Mouse (Mus musculus) brain, embryonic 14.5 days (tissue): ENCODE results near the gene Sdf4. TPM values are rescaled to one million over a fixed set of nuclear protein-coding genes. Genes with fewer than 3 reads are reported as not detected.

Experiments
- DNase-seq: peaks from one replicate; pipeline ENCODE4 v3.0.0-alpha.2; 2011; ENCODE audit warnings: low read depth
- CTCF ChIP-seq: fragments of 200-500 bp; IDR thresholded peaks from 2 replicates; pipeline ENCODE4 v1.5.1; 2012; ENCODE audit warnings: inconsistent platforms, mild to moderate bottlenecking, moderate library complexity, borderline replicate concordance; ENCODE audit not compliant: insufficient read depth, insufficient read length; ENCODE audit errors: extremely low read depth
- POLR2A ChIP-seq: fragments of 200-500 bp; IDR thresholded peaks from 2 replicates; pipeline ENCODE4 v1.6.1; 2012; ENCODE audit warnings: mild to moderate bottlenecking, inconsistent platforms, borderline replicate concordance; ENCODE audit not compliant: poor library complexity, insufficient read depth, insufficient read length, severe bottlenecking; ENCODE audit errors: extremely low read depth
- polyA plus RNA-seq: library from polyadenylated mRNA; depleted of rRNA; stranded (reverse); fragments of >200 nt; gene quantifications from 2 replicates; pipeline ENCODE4 v1.2.3, GENCODE M21; 2012

The Sdf4 gene
- polyA plus RNA-seq, 1 experiment: 61.3 TPM

DNA sequence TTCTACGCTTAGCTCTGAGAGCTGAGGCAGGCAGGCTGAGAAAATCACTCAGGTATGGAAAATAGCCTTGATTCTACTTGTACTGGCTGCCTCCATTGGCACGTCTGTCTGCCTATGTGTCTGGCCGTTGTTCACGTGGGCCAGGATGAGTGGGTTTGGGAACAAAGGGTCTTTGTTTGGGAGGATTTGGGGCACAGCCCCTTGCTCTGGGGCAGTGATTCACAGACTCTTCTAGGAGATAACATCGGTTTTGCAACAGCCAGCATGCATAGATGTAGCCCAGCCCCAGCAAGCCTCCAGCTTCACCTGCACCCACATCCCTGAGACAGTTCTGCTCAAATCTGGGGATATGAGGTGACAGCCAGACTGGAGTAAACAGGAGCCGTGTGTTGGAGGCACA is 20.0 kb upstream of the Sdf4 start:
- TF ChIP-seq CTCF (no peak), POLR2A (no peak)
- DNase-seq: no peak

DNA sequence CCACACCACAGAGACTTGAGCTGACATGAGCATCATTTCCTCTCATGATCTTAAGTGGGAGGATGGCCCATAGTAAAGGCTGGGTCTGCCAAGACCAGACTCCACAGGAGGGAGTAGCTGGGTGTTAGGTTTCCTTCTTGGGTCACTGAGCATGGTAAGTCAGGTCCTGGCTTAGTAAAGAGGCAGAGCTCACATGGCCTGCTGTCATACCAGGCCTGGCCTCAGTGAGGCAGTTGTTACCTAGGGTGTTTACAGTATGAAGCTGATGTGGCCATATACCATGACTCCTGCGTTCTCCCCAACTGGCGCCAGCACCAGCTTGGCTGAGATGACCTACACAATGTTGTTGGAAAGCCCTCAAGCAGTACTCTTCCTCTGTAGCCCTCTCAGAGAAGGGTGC is 19.4 kb upstream of the Sdf4 start:
- TF ChIP-seq CTCF (no peak), POLR2A (no peak)
- no peak for DNase-seq

GRCm38 (mm10) chr4:155981436-155982082 is 11.1 kb upstream of the Sdf4 start:
- DNase-seq: no peak
- no peak for TF ChIP-seq POLR2A
- TF ChIP-seq CTCF: no peak

- peak; percentile 32 for DNase-seq
- no peak for TF ChIP-seq POLR2A
- no peak for TF ChIP-seq CTCF
Observed at GRCm38 (mm10) chr4:155983788-155984187, 8.9 kb upstream of the Sdf4 start.

- TF ChIP-seq POLR2A (no peak), CTCF (no peak)
- no peak for DNase-seq
Observed at GRCm38 (mm10) chr4:155991211-155991907, 1.3 kb upstream of the Sdf4 start.

- no peak for DNase-seq
- TF ChIP-seq POLR2A (no peak), CTCF (no peak)
Observed at GRCm38 (mm10) chr4:155991908-155992230, 803 bp upstream of the Sdf4 start.

GRCm38 (mm10) chr4:155992906-155993547 is 355 bp downstream of the Sdf4 start:
- peak; percentile 69; the same call in 1 of the 2 replicates for TF ChIP-seq POLR2A
- no peak for TF ChIP-seq CTCF
- peak; percentile 98 for DNase-seq

DNA sequence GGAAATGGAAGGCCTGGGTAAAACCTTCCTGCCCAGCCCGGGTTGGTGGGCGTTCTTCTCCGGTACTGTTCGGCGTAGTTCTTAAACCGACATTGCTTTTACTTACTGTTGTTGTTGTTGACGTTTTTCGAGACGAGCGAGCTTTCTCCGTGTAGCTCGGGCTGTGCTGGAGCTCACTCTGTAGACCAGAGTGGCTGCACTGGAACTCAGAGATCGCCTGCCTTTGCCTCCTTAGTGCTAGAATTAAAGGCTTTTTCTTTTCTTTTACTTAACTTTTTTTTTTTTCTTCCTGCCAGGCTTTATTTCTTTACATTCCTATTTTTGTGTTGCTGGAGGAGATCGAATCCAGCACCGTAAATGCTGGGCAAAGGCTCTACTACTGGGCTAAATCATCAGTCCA is 934 bp downstream of the Sdf4 start:
- DNase-seq: no peak
- TF ChIP-seq CTCF (no peak), POLR2A (no peak)

DNA sequence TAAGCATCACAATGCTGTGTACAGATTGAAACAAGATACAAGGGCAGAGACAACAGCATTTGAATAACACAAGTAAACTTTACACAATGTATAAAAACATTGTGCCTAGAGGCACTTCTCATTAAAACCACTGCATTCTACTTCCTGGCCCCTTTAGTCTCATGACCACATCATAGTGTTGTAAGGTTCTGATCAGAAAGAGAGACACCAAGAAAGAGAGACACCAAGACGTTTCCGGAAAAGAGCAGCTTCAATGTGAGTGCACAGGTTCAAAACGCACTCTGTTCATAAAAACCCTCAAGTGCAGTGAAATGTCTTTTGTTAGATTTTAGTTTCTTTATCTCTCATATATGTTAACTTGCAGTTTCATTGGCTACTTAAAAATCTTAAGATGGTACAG is 11.4 kb downstream of the Sdf4 start:
- TF ChIP-seq CTCF (no peak), POLR2A (no peak)
- no peak for DNase-seq

DNA sequence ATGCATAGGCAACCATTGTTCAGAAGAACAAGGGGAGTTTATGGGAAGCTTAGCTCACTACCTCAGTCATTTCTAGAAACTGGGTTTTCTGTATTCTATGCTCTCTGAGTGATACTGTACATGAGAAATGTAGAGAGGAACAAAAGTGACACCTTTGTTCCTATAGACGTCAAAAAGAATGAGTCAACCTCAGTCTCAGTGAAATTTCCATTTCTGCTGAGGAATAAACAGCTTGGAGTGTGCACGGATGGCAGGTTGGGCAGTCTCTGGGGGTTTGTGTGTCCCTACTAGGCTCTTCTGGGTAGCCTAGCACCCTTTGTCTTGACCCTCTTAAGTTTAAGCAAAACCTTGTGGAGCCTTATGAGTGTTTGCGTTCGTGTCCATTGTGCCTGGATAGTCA is 15.7 kb downstream of the Sdf4 start:
- no peak for TF ChIP-seq POLR2A
- no peak for TF ChIP-seq CTCF
- no peak for DNase-seq

- no peak for TF ChIP-seq POLR2A
- TF ChIP-seq CTCF: no peak
- no peak for DNase-seq
Observed at GRCm38 (mm10) chr4:156013637-156014036, 21.0 kb downstream of the Sdf4 start, which contains the start of gene Tnfrsf4. Gene Tnfrsf4, plus strand, starts transcription at chr4:156013843.
